Comparison of ENCODE assay signal across 18 mouse cellular contexts in genomic region chr6:55567521-55567920, GRCm38 (mm10).
DNase-seq lines count a peak whose midpoint lies in the region; ATAC-seq lines count a peak whose summit lies in the region.
"Had no signal": no experiment of that assay in that cellular context is flagged by ENCODE, and none has a peak within 500 bp of the region (broad histone marks: within the 10 kb centered on the region; RNA-seq: fewer than 3 reads in every experiment).

No protein-coding gene starts in this region.

- DNase-seq in frontal cortex, postnatal 10 days (ENCODE audit: low spot score in 2 of 2), result no peak
- peak; percentile 18 for DNase-seq in right cerebral cortex, adult 18-20 months
- DNase-seq in right cerebral cortex, postnatal 10 days (ENCODE audit: low spot score in 2 of 2), result no peak
- no peak for DNase-seq in hindbrain, embryonic 11.5 days (ENCODE audit: low spot score)
- DNase-seq: adrenal gland, adult 2 months; adrenal gland, postnatal 10 days; adrenal gland, postnatal 25 days; cerebellum, adult 11-12 months; cerebellum, adult 2 months; cerebellum, adult 9-10 months; cerebellum, postnatal 10 days; cerebellum, postnatal 25 days; forebrain, postnatal 0 days had no signal

- H3K9ac ChIP-seq in hindbrain, embryonic 11.5 days (ENCODE audit: low read depth, low read length), result no peak overlapping the region
- H3K9ac ChIP-seq: embryonic facial prominence, embryonic 12.5 days; forebrain, embryonic 12.5 days; forebrain, postnatal 0 days had no signal

- H3K27ac ChIP-seq in hindbrain, embryonic 11.5 days (ENCODE audit: low read depth, low read length), result no peak overlapping the region
- H3K27ac ChIP-seq: embryonic facial prominence, embryonic 10.5 days; embryonic facial prominence, embryonic 12.5 days; forebrain, embryonic 12.5 days had no signal

- H3K27me3 ChIP-seq in hindbrain, embryonic 11.5 days (ENCODE audit: control insufficient read depth, insufficient read depth, low read length), result no peaks in the 10 kb centered on the region
- H3K27me3 ChIP-seq: embryonic facial prominence, embryonic 12.5 days; forebrain, embryonic 12.5 days had no signal

- no peak overlapping the region for H3K4me2 ChIP-seq in hindbrain, embryonic 11.5 days (replicated peaks; ENCODE audit: low read depth, low read length)
- H3K4me2 ChIP-seq: embryonic facial prominence, embryonic 12.5 days; forebrain, embryonic 12.5 days had no signal

- H3K4me3 ChIP-seq in hindbrain, embryonic 11.5 days (ENCODE audit: low read depth, low read length), result no peak overlapping the region
- H3K4me3 ChIP-seq: embryonic facial prominence, embryonic 10.5 days; embryonic facial prominence, embryonic 12.5 days; forebrain, embryonic 12.5 days had no signal

- ATAC-seq in frontal cortex, adult (ENCODE audit: low TSS enrichment), result peak; percentile 82
- no peak for ATAC-seq in hindbrain, embryonic 11.5 days (ENCODE audit: low FRiP score)
- ATAC-seq: forebrain, embryonic 14.5 days; forebrain, postnatal 0 days had no signal

- no peaks in the 10 kb centered on the region for H3K4me1 ChIP-seq in hindbrain, embryonic 11.5 days (replicated peaks; ENCODE audit: control insufficient read depth, insufficient read depth, low read length)
- H3K4me1 ChIP-seq: embryonic facial prominence, embryonic 10.5 days; embryonic facial prominence, embryonic 12.5 days; forebrain, embryonic 12.5 days had no signal

- H3K9me3 ChIP-seq in hindbrain, embryonic 11.5 days (ENCODE audit: control insufficient read depth, low read length), result no peaks in the 10 kb centered on the region
- H3K9me3 ChIP-seq: embryonic facial prominence, embryonic 10.5 days; embryonic facial prominence, embryonic 12.5 days; forebrain, embryonic 12.5 days had no signal

- 96% methylated on average over 2 of the region's 2 CpGs for WGBS in hindbrain, embryonic 11.5 days

- no peaks in the 10 kb centered on the region for H3K36me3 ChIP-seq in hindbrain, embryonic 11.5 days (ENCODE audit: control insufficient read depth, insufficient read depth, low read length)
- H3K36me3 ChIP-seq: embryonic facial prominence, embryonic 10.5 days; embryonic facial prominence, embryonic 12.5 days; forebrain, embryonic 12.5 days had no signal
